Mouse (Mus musculus): Measurements from ENCODE around the gene Adm2. TPM values are rescaled to one million over a fixed set of nuclear protein-coding genes. Genes with fewer than 3 reads are reported as not detected.

Adm2 gene
- not detected in 2 replicates for polyA plus RNA-seq (2012)

DNA sequence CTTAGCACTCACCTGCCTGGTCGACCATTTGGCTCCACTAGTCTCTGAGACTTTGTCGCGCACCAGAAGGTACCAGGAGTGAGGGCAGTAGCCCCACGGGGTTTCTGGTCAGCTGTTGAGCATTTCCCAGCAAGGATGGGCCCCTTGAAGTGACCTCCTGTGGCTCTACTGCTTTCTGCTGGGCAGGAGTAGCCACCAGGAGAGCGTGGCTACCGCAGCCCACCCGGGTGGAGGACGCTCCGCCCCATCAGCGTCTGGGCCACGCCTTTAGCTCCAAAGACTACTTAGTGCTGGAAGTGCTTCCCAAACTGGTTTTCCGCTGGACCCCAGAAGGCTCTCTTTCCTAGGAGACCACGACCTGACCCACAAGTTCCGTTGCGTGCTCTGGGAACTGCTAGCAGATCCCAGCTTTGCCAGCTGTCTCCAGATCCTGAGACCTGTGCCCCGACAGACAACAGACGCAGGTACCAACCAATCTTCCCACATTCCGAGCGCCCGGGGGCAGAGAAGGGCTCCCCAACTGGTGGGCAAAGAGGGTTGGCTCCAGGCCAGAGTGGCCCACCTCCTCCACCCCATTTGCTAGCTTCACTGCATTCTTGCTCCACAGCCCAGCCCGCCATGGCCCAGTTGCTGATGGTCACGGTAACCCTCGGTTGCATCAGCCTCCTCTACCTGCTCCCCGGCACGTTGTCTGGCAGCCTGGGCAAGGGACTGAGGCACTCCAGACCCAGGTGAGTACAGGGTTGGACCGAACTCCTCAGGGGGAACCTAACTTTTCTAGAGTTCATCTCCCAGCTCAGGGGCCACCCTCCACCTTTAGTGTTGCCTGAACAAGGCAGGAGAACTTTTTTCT lies at the start of gene Adm2:
TSS of gene Adm2 (plus strand) at position 51 of the 853 bp plus-strand sequence.
- no peak for TF ChIP-seq GATA1 (IDR thresholded peaks at IDR 0.05; ENCODE audit: low read length)

GRCm38 (mm10) chr15:89275497-89275896 lies 47.0 kb upstream of the Adm2 start:
- no peak for TF ChIP-seq GATA1 (IDR thresholded peaks at IDR 0.05; ENCODE audit: low read length)

GRCm38 (mm10) chr15:89277366-89277765 lies 45.2 kb upstream of the Adm2 start:
- TF ChIP-seq GATA1 (IDR thresholded peaks at IDR 0.05; ENCODE audit: low read length), result no peak

- no peak for TF ChIP-seq GATA1 (IDR thresholded peaks at IDR 0.05; ENCODE audit: low read length)
Measured at GRCm38 (mm10) chr15:89282546-89282945, 40.0 kb upstream of the Adm2 start.

DNA sequence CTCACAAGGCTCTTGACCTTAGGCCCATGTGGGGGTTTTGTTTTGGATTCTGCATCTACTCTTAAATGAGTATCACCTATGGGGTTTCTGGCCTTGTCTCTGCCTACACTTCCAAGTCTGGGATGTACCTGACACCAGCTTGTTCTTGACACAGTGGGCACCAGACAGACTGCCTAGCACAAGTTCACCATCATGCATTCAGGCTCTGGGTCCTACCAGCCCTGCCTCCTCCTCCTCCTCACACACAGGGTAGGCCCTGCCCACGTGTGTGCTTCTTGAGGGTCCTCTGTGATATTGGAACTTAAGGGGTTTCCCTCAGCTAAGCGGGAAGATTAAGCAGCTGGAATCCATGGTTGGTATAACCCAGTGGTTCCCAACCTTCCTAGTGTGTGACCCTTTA lies 38.4 kb upstream of the Adm2 start:
- TF ChIP-seq GATA1 (IDR thresholded peaks at IDR 0.05; ENCODE audit: low read length), result no peak

DNA sequence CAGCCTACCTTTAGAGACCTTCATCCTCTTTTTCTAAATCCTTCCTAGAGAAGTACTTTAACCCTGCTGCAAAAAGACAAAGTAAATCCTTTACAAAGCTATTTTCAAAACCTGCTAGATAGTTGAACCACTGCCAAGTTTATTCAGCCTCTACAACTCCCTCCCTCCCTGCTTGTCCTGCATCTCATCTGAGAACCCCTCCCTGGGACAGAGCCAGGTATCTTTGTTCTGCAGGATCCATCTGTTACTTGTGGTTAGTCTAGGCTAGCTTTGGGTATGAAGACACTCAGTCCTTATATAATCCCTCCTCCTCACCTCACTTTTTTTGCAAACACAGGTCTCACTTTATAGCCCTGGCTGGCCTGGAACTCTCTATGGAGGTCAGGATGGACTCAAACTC lies 37.5 kb upstream of the Adm2 start:
- no peak for TF ChIP-seq GATA1 (IDR thresholded peaks at IDR 0.05; ENCODE audit: low read length)

DNA sequence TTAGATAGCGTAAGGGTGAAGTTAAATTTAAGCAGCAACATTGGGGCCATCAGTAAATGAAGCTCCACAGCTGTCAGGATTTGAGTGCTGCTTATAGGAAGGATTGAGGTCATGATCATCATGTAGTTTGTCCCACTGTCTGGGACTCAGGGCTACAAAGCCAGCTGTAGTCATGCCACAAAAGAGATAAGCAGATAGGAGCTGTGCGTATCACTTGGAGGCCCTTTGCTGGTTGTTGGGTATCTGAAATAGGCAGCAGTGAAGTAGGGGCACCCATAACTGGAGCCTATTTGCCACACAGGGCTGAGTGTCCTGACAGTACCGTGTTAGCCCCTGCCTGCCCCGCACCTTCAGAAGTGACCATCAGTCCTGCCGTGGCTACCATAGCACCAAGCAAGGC lies 37.0 kb upstream of the Adm2 start:
- TF ChIP-seq GATA1 (IDR thresholded peaks at IDR 0.05; ENCODE audit: low read length), result peak; percentile 13

DNA sequence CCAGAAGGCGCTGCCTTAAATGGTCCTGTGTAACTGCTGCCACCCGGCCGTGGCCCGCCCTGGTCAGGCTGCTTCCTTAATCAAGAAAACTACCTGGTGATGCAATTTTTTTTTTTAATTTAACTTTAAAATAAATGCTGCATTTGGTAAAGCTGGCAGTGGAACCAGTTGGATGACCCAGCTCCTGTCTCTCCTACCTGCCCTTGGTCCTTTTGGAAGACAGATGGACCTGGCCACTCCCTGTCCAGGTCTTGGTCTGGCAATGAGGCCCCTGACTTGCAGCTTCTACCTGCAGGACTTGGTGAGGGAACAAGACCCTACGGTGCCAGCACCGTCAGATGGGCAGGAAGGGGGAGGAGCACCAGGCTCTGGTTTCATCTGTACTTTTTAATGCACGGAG lies 36.4 kb upstream of the Adm2 start:
- TF ChIP-seq GATA1 (IDR thresholded peaks at IDR 0.05; ENCODE audit: low read length), result no peak

GRCm38 (mm10) chr15:89286582-89286981 lies 35.9 kb upstream of the Adm2 start:
- TF ChIP-seq GATA1 (IDR thresholded peaks at IDR 0.05; ENCODE audit: low read length), result no peak

GRCm38 (mm10) chr15:89288227-89288767 lies 34.2 kb upstream of the Adm2 start:
- no peak for TF ChIP-seq GATA1 (IDR thresholded peaks at IDR 0.05; ENCODE audit: low read length)

- TF ChIP-seq GATA1 (IDR thresholded peaks at IDR 0.05; ENCODE audit: low read length), result no peak
Measured at GRCm38 (mm10) chr15:89289455-89289854, 33.1 kb upstream of the Adm2 start.

DNA sequence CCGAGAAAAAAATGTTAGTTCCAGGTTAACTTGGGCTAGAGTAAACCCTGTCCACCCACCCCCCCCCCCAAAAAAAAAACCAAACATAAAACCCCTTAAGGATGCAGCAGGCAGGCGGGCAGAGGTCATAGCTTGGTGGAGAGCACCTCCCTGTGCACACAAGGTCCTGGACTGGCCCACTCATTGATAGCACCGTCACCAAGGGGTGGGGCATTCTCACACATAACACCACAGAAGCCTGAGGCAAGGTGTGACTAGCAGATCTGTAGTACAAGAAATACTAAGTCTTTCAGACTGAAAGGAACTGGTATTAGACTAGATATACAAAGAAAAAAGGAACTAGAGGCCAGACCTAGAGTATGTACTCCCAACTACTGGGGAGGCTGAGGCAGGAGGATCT lies 31.0 kb upstream of the Adm2 start:
- no peak for TF ChIP-seq GATA1 (IDR thresholded peaks at IDR 0.05; ENCODE audit: low read length)

DNA sequence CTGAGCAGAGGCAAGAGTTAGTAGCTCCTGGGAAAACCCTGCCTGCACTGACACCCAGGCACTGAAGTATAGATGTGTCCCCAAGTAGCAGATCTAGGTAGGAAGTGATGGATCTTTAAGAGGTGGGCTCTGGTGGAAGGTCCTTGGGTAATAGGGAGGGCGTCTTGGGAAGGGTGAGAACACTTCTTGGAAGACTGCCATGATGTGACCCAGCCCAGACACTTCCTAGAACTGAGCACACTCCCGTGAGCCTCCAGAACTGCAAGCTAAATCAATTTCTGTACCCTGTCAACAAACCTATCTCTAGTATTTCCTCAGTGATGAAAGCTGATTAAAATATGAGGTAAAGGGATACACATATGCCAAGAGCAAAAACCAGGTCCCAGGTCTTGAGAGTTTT lies 29.7 kb upstream of the Adm2 start:
- no peak for TF ChIP-seq GATA1 (IDR thresholded peaks at IDR 0.05; ENCODE audit: low read length)

- TF ChIP-seq GATA1 (IDR thresholded peaks at IDR 0.05; ENCODE audit: low read length), result no peak
Measured at GRCm38 (mm10) chr15:89293778-89294177, 28.7 kb upstream of the Adm2 start.

DNA sequence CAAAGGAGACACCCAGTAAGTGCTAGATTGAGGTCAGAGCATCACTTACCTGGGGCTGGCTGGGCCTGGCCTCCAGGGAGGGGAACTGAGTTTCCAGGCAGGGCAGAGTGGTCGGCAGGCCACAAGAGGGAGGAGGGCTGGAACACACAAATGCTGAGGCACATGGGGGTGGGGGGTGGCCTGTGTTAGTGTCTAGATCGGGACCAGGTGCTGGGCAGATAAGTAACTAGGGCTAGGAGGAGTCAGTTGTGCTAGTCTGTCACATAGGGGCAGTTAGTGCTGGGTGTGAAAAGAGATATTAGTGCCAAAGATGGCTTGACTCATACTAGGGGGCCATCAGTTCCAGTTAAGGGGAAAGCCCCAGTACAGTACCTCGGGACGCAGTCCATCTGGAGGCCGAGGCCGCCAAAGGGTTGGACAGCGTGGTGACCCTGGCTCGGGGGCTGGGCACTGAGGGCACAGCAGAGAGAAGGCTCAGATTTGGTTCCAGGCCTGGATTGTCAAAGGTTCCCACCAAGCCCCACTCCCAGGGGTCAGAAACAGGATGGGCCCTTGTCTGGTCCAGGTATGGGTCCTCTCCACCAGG lies 26.8 kb upstream of the Adm2 start:
- TF ChIP-seq GATA1 (IDR thresholded peaks at IDR 0.05; ENCODE audit: low read length), result no peak

- TF ChIP-seq GATA1 (IDR thresholded peaks at IDR 0.05; ENCODE audit: low read length), result no peak
Measured at GRCm38 (mm10) chr15:89296465-89296864, 26.1 kb upstream of the Adm2 start.

GRCm38 (mm10) chr15:89297695-89298094 lies 24.8 kb upstream of the Adm2 start:
- no peak for TF ChIP-seq GATA1 (IDR thresholded peaks at IDR 0.05; ENCODE audit: low read length)

All from G1E-ER4 (cell line).